Mouse (Mus musculus): ENCODE results near the gene Prmt7.

Gene Prmt7

GRCm38 (mm10) chr8:106280844-106281243 lies 70.1 kb downstream of the Prmt7 start:
- in situ Hi-C loops (cut with MboI, MseI) = no loop called here

GRCm38 (mm10) chr8:106287445-106287844 lies 76.7 kb downstream of the Prmt7 start:
- in situ Hi-C loops (cut with MboI, MseI) = no loop called here

GRCm38 (mm10) chr8:106288732-106289131 lies 78.0 kb downstream of the Prmt7 start:
- in situ Hi-C loops (cut with MboI, MseI) = no loop called here

GRCm38 (mm10) chr8:106289464-106289863 lies 78.7 kb downstream of the Prmt7 start:
- in situ Hi-C loops (cut with MboI, MseI) = no loop called here

- in situ Hi-C loops (cut with MboI, MseI) = no loop called here
Measured at GRCm38 (mm10) chr8:106292484-106293396, 82.0 kb downstream of the Prmt7 start.

GRCm38 (mm10) chr8:106298261-106298660 lies 87.5 kb downstream of the Prmt7 start:
- in situ Hi-C loops (cut with MboI, MseI) = no loop called here

- in situ Hi-C loops (cut with MboI, MseI) = no loop called here
Measured at GRCm38 (mm10) chr8:106298846-106299245, 88.1 kb downstream of the Prmt7 start.

- in situ Hi-C loops (cut with MboI, MseI) = no loop called here
Measured at GRCm38 (mm10) chr8:106299686-106300085, 89.0 kb downstream of the Prmt7 start.

- in situ Hi-C loops (cut with MboI, MseI) = no loop called here
Measured at GRCm38 (mm10) chr8:106300739-106301715, 90.3 kb downstream of the Prmt7 start.
